Mouse (Mus musculus): ENCODE data around the gene Eif4e. TPM values are rescaled to one million over a fixed set of nuclear protein-coding genes. Genes with fewer than 3 reads are reported as not detected.
A peak's percentile ranks its signal among the peaks of the same experiment; 100 is the strongest.

Eif4e gene
- polyA plus RNA-seq, 1 experiment: 136 TPM

DNA sequence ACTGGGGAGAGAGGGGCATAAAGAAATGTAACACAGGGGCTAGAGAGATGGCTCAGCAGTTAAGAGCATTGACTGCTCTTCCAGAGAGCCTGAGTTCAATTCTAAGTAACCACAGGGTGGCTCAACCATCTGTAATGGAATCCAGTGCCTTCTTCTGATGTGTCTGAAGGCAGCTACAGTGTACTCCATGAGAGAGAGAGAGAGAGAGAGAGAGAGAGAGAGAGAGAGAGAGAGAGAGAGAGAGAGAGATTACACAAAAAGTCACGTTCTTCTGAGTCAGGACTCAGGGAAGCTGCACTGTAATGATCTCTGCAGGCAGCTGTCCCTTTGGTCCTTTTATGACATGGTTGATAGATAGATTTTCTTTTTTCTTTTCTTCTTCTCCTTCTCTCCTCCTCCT is 31.4 kb upstream of the Eif4e start:
- H3K4me3 ChIP-seq: no peak overlapping the region
- no peaks in the 10 kb centered on the region for H3K27me3 ChIP-seq (ENCODE audit: control insufficient read depth, insufficient read depth, insufficient read length)
- no peaks in the 10 kb centered on the region for H3K79me2 ChIP-seq (ENCODE audit: control insufficient read depth, insufficient read depth)
- H3K4me2 ChIP-seq (ENCODE audit: low read depth): peak overlapping the region; percentile 33
- no peak overlapping the region for H3ac ChIP-seq (ENCODE audit: control insufficient read depth, insufficient read length)
- TF ChIP-seq MYOD1 (IDR thresholded peaks at IDR 0.05; ENCODE audit: control insufficient read depth in 1 of 3, insufficient read length in 2 of 3, low read depth in 2 of 3) (peak in 1 of 3 experiments; percentile 12), USF1 (IDR thresholded peaks at IDR 0.05; ENCODE audit: low read depth) (no peak)
- no peaks in the 10 kb centered on the region for H3K36me3 ChIP-seq (ENCODE audit: control insufficient read depth, insufficient read depth)

DNA sequence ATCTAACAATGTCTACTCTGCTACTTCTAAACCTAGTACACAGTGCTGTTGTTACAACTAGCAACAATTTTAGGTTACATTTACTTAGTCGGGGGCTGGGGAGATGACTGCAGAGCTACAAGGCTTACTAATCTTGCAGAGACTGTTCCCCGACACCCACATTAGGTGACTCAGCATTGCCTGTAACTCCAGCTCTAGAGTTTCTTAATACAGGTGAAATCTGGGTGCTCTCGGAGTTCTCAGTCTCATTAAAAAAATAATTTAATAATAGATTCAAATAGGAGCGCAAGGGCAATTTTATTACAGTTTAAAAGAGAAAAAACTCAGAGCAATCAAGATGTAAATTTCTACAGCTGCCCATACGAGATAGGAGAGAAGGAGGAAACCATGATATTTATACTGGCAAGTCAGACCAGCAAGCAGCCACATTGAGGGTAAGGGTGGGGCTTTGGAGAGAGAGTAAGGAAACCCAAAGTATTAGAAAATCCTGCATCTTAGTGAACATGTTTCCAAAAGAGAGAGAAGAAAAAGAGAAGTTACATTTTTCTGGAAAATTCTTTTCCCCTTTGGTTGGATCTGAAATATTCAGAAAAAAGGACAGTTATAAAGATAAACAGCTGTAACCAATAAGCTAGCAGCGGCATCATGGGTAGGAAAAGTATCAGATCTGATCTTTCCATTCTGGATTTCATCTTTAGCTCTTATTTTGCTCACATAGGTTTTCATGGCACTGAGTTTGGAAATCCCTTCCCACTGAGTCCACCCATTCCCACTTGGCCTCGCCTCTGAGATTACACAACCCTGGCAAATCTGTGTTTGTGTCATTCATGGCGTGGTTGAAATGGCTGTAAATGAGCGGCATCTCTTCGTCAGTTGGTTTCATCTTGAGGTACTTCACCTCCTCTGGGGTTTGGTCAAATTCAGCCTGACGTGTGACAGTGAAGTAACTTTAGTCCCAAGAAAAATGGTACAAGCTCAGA is 30.5 kb upstream of the Eif4e start:
- TF ChIP-seq POLR2A (IDR thresholded peaks at IDR 0.05; ENCODE audit: insufficient read length, low read depth): no peak
- TF ChIP-seq REST (IDR thresholded peaks at IDR 0.05; ENCODE audit: insufficient read depth, insufficient read length): no peak
- no peak for TF ChIP-seq SRF (IDR thresholded peaks at IDR 0.05; ENCODE audit: control insufficient read depth, insufficient read length, low read depth)
- no peak for TF ChIP-seq POLR2AphosphoS2 (IDR thresholded peaks at IDR 0.05; ENCODE audit: insufficient read length, low read depth)
- no peak for TF ChIP-seq CEBPB (IDR thresholded peaks at IDR 0.05; ENCODE audit: insufficient read depth, poor library complexity, severe bottlenecking)
- no peak for TF ChIP-seq E2F4 (IDR thresholded peaks at IDR 0.05; ENCODE audit: insufficient read depth)
- no peak for TF ChIP-seq MYOG (IDR thresholded peaks at IDR 0.05; ENCODE audit: control insufficient read depth in 1 of 3, insufficient read depth in 1 of 3, insufficient read length in 2 of 3, low read depth in 2 of 3)
- no peak for TF ChIP-seq TCF3 (IDR thresholded peaks at IDR 0.05; ENCODE audit: insufficient read length, low read depth)
- no peak for TF ChIP-seq TCF12 (IDR thresholded peaks at IDR 0.05; ENCODE audit: insufficient read depth, poor library complexity, severe bottlenecking)
- TF ChIP-seq MAX (IDR thresholded peaks at IDR 0.05; ENCODE audit: low read depth): no peak
- TF ChIP-seq USF1 (IDR thresholded peaks at IDR 0.05; ENCODE audit: low read depth): no peak
- no peak for TF ChIP-seq MYOD1 (IDR thresholded peaks at IDR 0.05; ENCODE audit: control insufficient read depth in 1 of 3, insufficient read length in 2 of 3, low read depth in 2 of 3)
- no peak overlapping the region for H3ac ChIP-seq (ENCODE audit: control insufficient read depth, insufficient read length)
- H3K36me3 ChIP-seq (ENCODE audit: control insufficient read depth, insufficient read depth): no peaks in the 10 kb centered on the region
- H3K4me3 ChIP-seq: no peak overlapping the region
- no peaks in the 10 kb centered on the region for H3K79me2 ChIP-seq (ENCODE audit: control insufficient read depth, insufficient read depth)
- H3K4me2 ChIP-seq (ENCODE audit: low read depth): peak overlapping the region; percentile 33
- H3K27me3 ChIP-seq (ENCODE audit: control insufficient read depth, insufficient read depth, insufficient read length): no peaks in the 10 kb centered on the region

DNA sequence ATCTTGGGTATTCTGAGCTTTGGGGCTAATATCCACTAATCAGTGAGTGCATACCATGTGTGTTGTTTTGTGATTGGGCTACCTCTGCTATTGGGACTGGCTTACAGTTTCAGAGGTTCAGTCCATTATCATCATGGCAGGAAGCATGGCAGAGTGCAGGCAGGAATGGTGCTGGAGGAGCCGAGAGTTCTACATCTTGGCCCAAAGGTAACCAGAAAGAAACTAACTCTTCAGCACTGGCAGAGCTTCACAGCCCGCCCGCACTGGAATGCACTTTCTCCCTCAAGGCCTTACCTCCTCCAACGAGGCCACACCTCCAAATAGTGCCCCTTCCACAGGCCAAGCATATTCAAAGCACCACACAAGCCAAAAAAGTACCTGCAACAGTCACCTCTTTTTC is 27.2 kb upstream of the Eif4e start:
- H3K79me2 ChIP-seq (ENCODE audit: control insufficient read depth, insufficient read depth): no peaks in the 10 kb centered on the region
- TF ChIP-seq CEBPB (IDR thresholded peaks at IDR 0.05; ENCODE audit: insufficient read depth, poor library complexity, severe bottlenecking): no peak
- no peak for TF ChIP-seq USF1 (IDR thresholded peaks at IDR 0.05; ENCODE audit: low read depth)
- no peak for TF ChIP-seq SRF (IDR thresholded peaks at IDR 0.05; ENCODE audit: control insufficient read depth, insufficient read length, low read depth)
- no peak for TF ChIP-seq REST (IDR thresholded peaks at IDR 0.05; ENCODE audit: insufficient read depth, insufficient read length)
- TF ChIP-seq MYOG (IDR thresholded peaks at IDR 0.05; ENCODE audit: control insufficient read depth in 1 of 3, insufficient read depth in 1 of 3, insufficient read length in 2 of 3, low read depth in 2 of 3): no peak
- TF ChIP-seq MYOD1 (IDR thresholded peaks at IDR 0.05; ENCODE audit: control insufficient read depth in 1 of 3, insufficient read length in 2 of 3, low read depth in 2 of 3): no peak
- no peak for TF ChIP-seq TCF3 (IDR thresholded peaks at IDR 0.05; ENCODE audit: insufficient read length, low read depth)
- TF ChIP-seq MAX (IDR thresholded peaks at IDR 0.05; ENCODE audit: low read depth): no peak
- TF ChIP-seq POLR2AphosphoS2 (IDR thresholded peaks at IDR 0.05; ENCODE audit: insufficient read length, low read depth): no peak
- no peak for TF ChIP-seq E2F4 (IDR thresholded peaks at IDR 0.05; ENCODE audit: insufficient read depth)
- TF ChIP-seq POLR2A (IDR thresholded peaks at IDR 0.05; ENCODE audit: insufficient read length, low read depth): no peak
- TF ChIP-seq TCF12 (IDR thresholded peaks at IDR 0.05; ENCODE audit: insufficient read depth, poor library complexity, severe bottlenecking): no peak
- no peak overlapping the region for H3K4me3 ChIP-seq
- H3ac ChIP-seq (ENCODE audit: control insufficient read depth, insufficient read length): no peak overlapping the region
- H3K36me3 ChIP-seq (ENCODE audit: control insufficient read depth, insufficient read depth): no peaks in the 10 kb centered on the region
- H3K27me3 ChIP-seq (ENCODE audit: control insufficient read depth, insufficient read depth, insufficient read length): no peaks in the 10 kb centered on the region
- H3K4me2 ChIP-seq (ENCODE audit: low read depth): no peak overlapping the region

DNA sequence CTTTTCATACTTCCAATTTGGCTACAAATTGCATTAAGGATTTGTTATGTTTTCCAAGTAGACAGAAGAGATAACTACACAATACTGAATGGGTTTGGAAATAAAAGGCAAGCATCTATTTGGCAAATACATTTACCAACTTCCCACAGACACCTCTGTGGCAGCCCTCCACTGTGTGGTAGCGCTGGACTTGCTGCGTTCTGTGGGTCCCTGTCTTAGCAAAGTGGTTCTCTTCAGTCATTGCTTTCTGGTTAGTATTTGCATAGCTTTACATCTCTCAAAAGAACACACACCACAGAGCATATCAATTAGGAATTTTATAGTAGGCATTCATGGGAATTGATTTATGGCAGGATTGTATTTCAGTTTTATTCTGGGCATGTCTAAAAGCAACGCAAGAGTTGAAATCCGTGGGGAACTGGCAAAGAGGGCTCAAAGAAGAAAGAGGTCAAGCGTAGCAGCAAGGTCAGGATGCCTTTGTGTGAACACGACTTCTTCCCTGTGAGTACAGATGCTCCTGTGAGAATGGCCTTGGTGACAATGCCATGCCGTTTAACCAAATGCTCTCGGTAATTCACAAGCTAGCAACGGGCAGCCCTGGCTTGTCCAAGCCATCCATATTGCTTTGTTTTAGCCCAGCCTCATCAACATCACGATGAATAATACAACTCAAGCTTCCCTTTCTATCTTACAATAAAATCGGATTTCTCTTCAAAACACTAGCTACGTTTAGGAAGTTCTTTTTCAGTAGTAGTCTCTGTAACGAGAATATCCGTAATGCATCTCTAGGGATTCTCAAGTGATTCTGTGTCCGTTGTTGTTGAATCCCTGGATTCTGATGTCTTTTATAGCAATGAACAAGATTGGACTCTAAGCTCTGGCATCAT is 25.9 kb upstream of the Eif4e start:
- no peak overlapping the region for H3ac ChIP-seq (ENCODE audit: control insufficient read depth, insufficient read length)
- no peak overlapping the region for H3K4me2 ChIP-seq (ENCODE audit: low read depth)
- no peak for TF ChIP-seq POLR2A (IDR thresholded peaks at IDR 0.05; ENCODE audit: insufficient read length, low read depth)
- no peak for TF ChIP-seq SRF (IDR thresholded peaks at IDR 0.05; ENCODE audit: control insufficient read depth, insufficient read length, low read depth)
- TF ChIP-seq TCF12 (IDR thresholded peaks at IDR 0.05; ENCODE audit: insufficient read depth, poor library complexity, severe bottlenecking): no peak
- TF ChIP-seq REST (IDR thresholded peaks at IDR 0.05; ENCODE audit: insufficient read depth, insufficient read length): no peak
- TF ChIP-seq MYOD1 (IDR thresholded peaks at IDR 0.05; ENCODE audit: control insufficient read depth in 1 of 3, insufficient read length in 2 of 3, low read depth in 2 of 3): no peak
- no peak for TF ChIP-seq POLR2AphosphoS2 (IDR thresholded peaks at IDR 0.05; ENCODE audit: insufficient read length, low read depth)
- no peak for TF ChIP-seq CEBPB (IDR thresholded peaks at IDR 0.05; ENCODE audit: insufficient read depth, poor library complexity, severe bottlenecking)
- no peak for TF ChIP-seq MAX (IDR thresholded peaks at IDR 0.05; ENCODE audit: low read depth)
- no peak for TF ChIP-seq TCF3 (IDR thresholded peaks at IDR 0.05; ENCODE audit: insufficient read length, low read depth)
- TF ChIP-seq MYOG (IDR thresholded peaks at IDR 0.05; ENCODE audit: control insufficient read depth in 1 of 3, insufficient read depth in 1 of 3, insufficient read length in 2 of 3, low read depth in 2 of 3): no peak
- TF ChIP-seq USF1 (IDR thresholded peaks at IDR 0.05; ENCODE audit: low read depth): no peak
- H3K27me3 ChIP-seq (ENCODE audit: control insufficient read depth, insufficient read depth, insufficient read length): no peaks in the 10 kb centered on the region
- no peak overlapping the region for H3K4me3 ChIP-seq
- H3K79me2 ChIP-seq (ENCODE audit: control insufficient read depth, insufficient read depth): no peaks in the 10 kb centered on the region
- H3K36me3 ChIP-seq (ENCODE audit: control insufficient read depth, insufficient read depth): no peaks in the 10 kb centered on the region
